Mouse (Mus musculus) heart, embryonic 11.5 days (tissue): ENCODE results near the gene Fam171a2. TPM values are rescaled to one million over a fixed set of nuclear protein-coding genes. Genes with fewer than 3 reads are reported as not detected.
A peak's percentile ranks its signal among the peaks of the same experiment; 100 is the strongest.

Source experiments
- ATAC-seq: fragments of 200-750 bp; cut with Nextera tagmentation; replicated peaks from 2 replicates; pipeline ENCODE4 v1.8.0; 2017; ENCODE audit warnings: moderate library complexity; ENCODE audit not compliant: insufficient number of reproducible peaks, low FRiP score, low TSS enrichment
- H3K27ac ChIP-seq: fragments of 300-500 bp; sonication (generic); 2 replicates; pipeline ENCODE4 v1.5.1; 2014; ENCODE audit warnings: mild to moderate bottlenecking, low read depth, low read length
- H3K27me3 ChIP-seq: fragments of 300-500 bp; sonication (generic); 2 replicates; pipeline ENCODE4 v1.6.1; 2014; ENCODE audit warnings: mild to moderate bottlenecking, low read length, mixed read lengths; ENCODE audit not compliant: control insufficient read depth, insufficient read depth
- H3K36me3 ChIP-seq: fragments of 300-500 bp; sonication (generic); 2 replicates; pipeline ENCODE4 v1.6.1; 2014; ENCODE audit warnings: mild to moderate bottlenecking, low read length, moderate library complexity, mixed read lengths; ENCODE audit not compliant: control insufficient read depth, insufficient read depth
- H3K4me1 ChIP-seq: fragments of 300-500 bp; sonication (generic); 2 replicates; pipeline ENCODE4 v1.6.1; 2014; ENCODE audit warnings: low read length; ENCODE audit not compliant: control insufficient read depth, insufficient read depth
- H3K4me2 ChIP-seq: fragments of 300-500 bp; sonication (generic); 2 replicates; pipeline ENCODE4 v1.6.1; 2014; ENCODE audit warnings: mild to moderate bottlenecking, moderate library complexity
- H3K4me3 ChIP-seq: fragments of 300-500 bp; sonication (generic); 2 replicates; pipeline ENCODE4 v1.5.1; 2014; ENCODE audit warnings: low read depth, low read length
- H3K9ac ChIP-seq: fragments of 300-500 bp; sonication (generic); 2 replicates; pipeline ENCODE4 v1.6.1; 2014; ENCODE audit warnings: mild to moderate bottlenecking, low read depth, low read length, moderate library complexity
- H3K9me3 ChIP-seq: fragments of 300-500 bp; sonication (generic); replicated peaks from 2 replicates; pipeline ENCODE4 v1.6.1; 2016; ENCODE audit warnings: low read length; ENCODE audit not compliant: control insufficient read depth
- WGBS: fragments of 180-500 bp; shearing (Covaris S2); extraction: QIAGEN DNeasy Blood & Tissue Kit; methylation state at CpG from one replicate; pipeline ENCODE4 v1.1.7; 2014; ENCODE audit not compliant: insufficient replicate concordance; 5-methylcytosine and 5-hydroxymethylcytosine counted together
- polyA plus RNA-seq: library from polyadenylated mRNA; unstranded; fragments of >200 nt; fragmentation: Nextera tagmentation; extraction: Ambion mirVana; gene quantifications from 2 replicates; pipeline ENCODE4 v1.2.1, GENCODE M21; 2014

The Fam171a2 gene
- polyA plus RNA-seq, 1 experiment from 2014 or later: 5.1 TPM

GRCm38 (mm10) chr11:102441434-102441833 is 6.0 kb downstream of the Fam171a2 start:
- peaks cover 13% of the 10 kb centered on the region for H3K36me3 ChIP-seq
- peaks cover 12% of the 10 kb centered on the region for H3K27me3 ChIP-seq
- WGBS: 63% methylated on average over 3 of the region's 3 CpGs
- H3K9ac ChIP-seq: no peak overlapping the region
- no peaks in the 10 kb centered on the region for H3K9me3 ChIP-seq
- H3K4me3 ChIP-seq: no peak overlapping the region
- H3K27ac ChIP-seq: no peak overlapping the region
- H3K4me1 ChIP-seq: peaks cover 46% of the 10 kb centered on the region
- ATAC-seq: no peak
- H3K4me2 ChIP-seq: no peak overlapping the region

GRCm38 (mm10) chr11:102440255-102440654 is 7.2 kb downstream of the Fam171a2 start:
- Histone ChIP-seq H3K9ac (no peak overlapping the region), H3K36me3 (peaks cover 17% of the 10 kb centered on the region), H3K9me3 (no peaks in the 10 kb centered on the region), H3K4me2 (no peak overlapping the region), H3K4me3 (no peak overlapping the region), H3K4me1 (peaks cover 34% of the 10 kb centered on the region), H3K27ac (no peak overlapping the region), H3K27me3 (peaks cover 12% of the 10 kb centered on the region)
- no peak for ATAC-seq
- WGBS: 86% methylated on average over 8 of the region's 8 CpGs

GRCm38 (mm10) chr11:102439093-102440082 is 8.1 kb downstream of the Fam171a2 start:
- peak overlapping the region; percentile 58 for H3K4me3 ChIP-seq
- H3K27ac ChIP-seq: no peak overlapping the region
- 77% methylated on average over 14 of the region's 14 CpGs for WGBS
- H3K9ac ChIP-seq: no peak overlapping the region
- no peak for ATAC-seq
- peaks cover 25% of the 10 kb centered on the region for H3K4me1 ChIP-seq
- H3K4me2 ChIP-seq: peak overlapping the region; percentile 98; the same call in 1 of the 2 replicates
- peaks cover 21% of the 10 kb centered on the region for H3K36me3 ChIP-seq
- peaks cover 12% of the 10 kb centered on the region for H3K27me3 ChIP-seq
- H3K9me3 ChIP-seq: no peaks in the 10 kb centered on the region

- H3K9me3 ChIP-seq: no peaks in the 10 kb centered on the region
- H3K4me1 ChIP-seq: peaks cover 16% of the 10 kb centered on the region
- H3K36me3 ChIP-seq: peaks cover 21% of the 10 kb centered on the region
- 10% methylated on average over 72 of the region's 77 CpGs for WGBS
- peak overlapping the region; percentile 58 for H3K4me3 ChIP-seq
- peaks cover 12% of the 10 kb centered on the region for H3K27me3 ChIP-seq
- no peak overlapping the region for H3K27ac ChIP-seq
- H3K9ac ChIP-seq: peak overlapping the region; percentile 70
- H3K4me2 ChIP-seq: peak overlapping the region; percentile 98
- ATAC-seq: no peak; the same call in 1 of the 2 replicates
Observed at GRCm38 (mm10) chr11:102438212-102439092, 9.0 kb downstream of the Fam171a2 start.

- 10% methylated on average over 86 of the region's 87 CpGs for WGBS
- peak; percentile 66; the same call in 1 of the 2 replicates for ATAC-seq
- Histone ChIP-seq H3K9me3 (no peaks in the 10 kb centered on the region), H3K4me1 (peaks cover 16% of the 10 kb centered on the region), H3K4me2 (peak overlapping the region; percentile 98), H3K9ac (peak overlapping the region; percentile 70), H3K27me3 (peaks cover 12% of the 10 kb centered on the region), H3K4me3 (peak overlapping the region; percentile 58), H3K36me3 (peaks cover 16% of the 10 kb centered on the region), H3K27ac (peak overlapping the region; percentile 50)
Observed at GRCm38 (mm10) chr11:102437120-102438061, 10.1 kb downstream of the Fam171a2 start.

- Histone ChIP-seq H3K4me1 (peaks cover 23% of the 10 kb centered on the region), H3K4me2 (no peak overlapping the region), H3K4me3 (no peak overlapping the region), H3K36me3 (peaks cover 16% of the 10 kb centered on the region), H3K27ac (no peak overlapping the region), H3K9me3 (no peaks in the 10 kb centered on the region), H3K27me3 (peaks cover 12% of the 10 kb centered on the region), H3K9ac (no peak overlapping the region)
- no peak for ATAC-seq
- 87% methylated on average over 10 of the region's 10 CpGs for WGBS
Observed at GRCm38 (mm10) chr11:102436471-102436790, 11.1 kb downstream of the Fam171a2 start.

- H3K27me3 ChIP-seq: peaks cover 12% of the 10 kb centered on the region
- H3K9me3 ChIP-seq: no peaks in the 10 kb centered on the region
- 89% methylated on average over 18 of the region's 18 CpGs for WGBS
- no peak overlapping the region for H3K4me3 ChIP-seq
- no peak overlapping the region for H3K27ac ChIP-seq
- H3K36me3 ChIP-seq: peaks cover 14% of the 10 kb centered on the region
- no peak for ATAC-seq
- H3K9ac ChIP-seq: 0 out of 2 replicates have a peak overlapping the region, but pooled peaks have one; percentile 10
- no peak overlapping the region for H3K4me2 ChIP-seq
- H3K4me1 ChIP-seq: peaks cover 27% of the 10 kb centered on the region
Observed at GRCm38 (mm10) chr11:102435754-102436470, 11.6 kb downstream of the Fam171a2 start.
